Mouse (Mus musculus): ENCODE data around the gene Zhx3. TPM values are rescaled to one million over a fixed set of nuclear protein-coding genes. Genes with fewer than 3 reads are reported as not detected.

Gene Zhx3
- polyA plus RNA-seq, 1 experiment from 2014 or later: 8.1 TPM

- Histone ChIP-seq H3K36me3 (replicated peaks; ENCODE audit: control insufficient read depth, insufficient read depth, low read depth, low read length) (no peaks in the 10 kb centered on the region), H3K27ac (replicated peaks; ENCODE audit: low read depth, low read length) (no peak overlapping the region), H3K4me2 (ENCODE audit: low read depth, low read length) (no peak overlapping the region), H3K9me3 (replicated peaks; ENCODE audit: control insufficient read depth, low read length) (no peaks in the 10 kb centered on the region), H3K9ac (replicated peaks; ENCODE audit: low read length) (no peak overlapping the region), H3K4me3 (ENCODE audit: low read depth, low read length) (no peak overlapping the region), H3K4me1 (ENCODE audit: control insufficient read depth, insufficient read depth, low read length) (no peaks in the 10 kb centered on the region), H3K27me3 (ENCODE audit: control insufficient read depth, insufficient read depth, low read length) (no peaks in the 10 kb centered on the region)
- WGBS: 93% methylated on average over 1 of the region's 1 CpGs
- ATAC-seq (replicated peaks; ENCODE audit: insufficient number of reproducible peaks, low FRiP score, low TSS enrichment, low read depth): no peak
- DNase-seq (ENCODE audit: low spot score): no peak
Measured at GRCm38 (mm10) chr2:160810802-160811201, 62.0 kb downstream of the Zhx3 start.

GRCm38 (mm10) chr2:160810376-160810775 lies 62.4 kb downstream of the Zhx3 start:
- Histone ChIP-seq H3K27ac (replicated peaks; ENCODE audit: low read depth, low read length) (no peak overlapping the region), H3K4me2 (ENCODE audit: low read depth, low read length) (no peak overlapping the region), H3K4me3 (ENCODE audit: low read depth, low read length) (no peak overlapping the region), H3K4me1 (ENCODE audit: control insufficient read depth, insufficient read depth, low read length) (no peaks in the 10 kb centered on the region), H3K9ac (replicated peaks; ENCODE audit: low read length) (no peak overlapping the region), H3K36me3 (replicated peaks; ENCODE audit: control insufficient read depth, insufficient read depth, low read depth, low read length) (no peaks in the 10 kb centered on the region), H3K27me3 (ENCODE audit: control insufficient read depth, insufficient read depth, low read length) (no peaks in the 10 kb centered on the region), H3K9me3 (replicated peaks; ENCODE audit: control insufficient read depth, low read length) (no peaks in the 10 kb centered on the region)
- DNase-seq (ENCODE audit: low spot score) (no peak), ATAC-seq (replicated peaks; ENCODE audit: insufficient number of reproducible peaks, low FRiP score, low TSS enrichment, low read depth) (no peak)

- H3K36me3 ChIP-seq (replicated peaks; ENCODE audit: control insufficient read depth, insufficient read depth, low read depth, low read length): no peaks in the 10 kb centered on the region
- H3K4me2 ChIP-seq (ENCODE audit: low read depth, low read length): no peak overlapping the region
- no peak for DNase-seq (ENCODE audit: low spot score)
- no peaks in the 10 kb centered on the region for H3K4me1 ChIP-seq (ENCODE audit: control insufficient read depth, insufficient read depth, low read length)
- H3K9ac ChIP-seq (replicated peaks; ENCODE audit: low read length): no peak overlapping the region
- H3K4me3 ChIP-seq (ENCODE audit: low read depth, low read length): no peak overlapping the region
- H3K9me3 ChIP-seq (replicated peaks; ENCODE audit: control insufficient read depth, low read length): no peaks in the 10 kb centered on the region
- no peaks in the 10 kb centered on the region for H3K27me3 ChIP-seq (ENCODE audit: control insufficient read depth, insufficient read depth, low read length)
- no peak overlapping the region for H3K27ac ChIP-seq (replicated peaks; ENCODE audit: low read depth, low read length)
- 72% methylated on average over 3 of the region's 3 CpGs for WGBS
- ATAC-seq (replicated peaks; ENCODE audit: insufficient number of reproducible peaks, low FRiP score, low TSS enrichment, low read depth): no peak
Measured at GRCm38 (mm10) chr2:160806091-160806521, 66.7 kb downstream of the Zhx3 start.

- no peaks in the 10 kb centered on the region for H3K4me1 ChIP-seq (ENCODE audit: control insufficient read depth, insufficient read depth, low read length)
- H3K4me2 ChIP-seq (ENCODE audit: low read depth, low read length): no peak overlapping the region
- H3K9me3 ChIP-seq (replicated peaks; ENCODE audit: control insufficient read depth, low read length): no peaks in the 10 kb centered on the region
- no peak for DNase-seq (ENCODE audit: low spot score)
- H3K27ac ChIP-seq (replicated peaks; ENCODE audit: low read depth, low read length): no peak overlapping the region
- H3K9ac ChIP-seq (replicated peaks; ENCODE audit: low read length): no peak overlapping the region
- no peaks in the 10 kb centered on the region for H3K36me3 ChIP-seq (replicated peaks; ENCODE audit: control insufficient read depth, insufficient read depth, low read depth, low read length)
- WGBS: 67% methylated on average over 4 of the region's 4 CpGs
- no peaks in the 10 kb centered on the region for H3K27me3 ChIP-seq (ENCODE audit: control insufficient read depth, insufficient read depth, low read length)
- no peak overlapping the region for H3K4me3 ChIP-seq (ENCODE audit: low read depth, low read length)
- ATAC-seq (replicated peaks; ENCODE audit: insufficient number of reproducible peaks, low FRiP score, low TSS enrichment, low read depth): no peak
Measured at GRCm38 (mm10) chr2:160804794-160805527, 67.8 kb downstream of the Zhx3 start.

- no peaks in the 10 kb centered on the region for H3K36me3 ChIP-seq (replicated peaks; ENCODE audit: control insufficient read depth, insufficient read depth, low read depth, low read length)
Measured at GRCm38 (mm10) chr2:160802326-160802725, 70.5 kb downstream of the Zhx3 start.

GRCm38 (mm10) chr2:160800967-160801366 lies 71.8 kb downstream of the Zhx3 start:
- 87% methylated on average over 1 of the region's 1 CpGs for WGBS
- Histone ChIP-seq H3K27ac (replicated peaks; ENCODE audit: low read depth, low read length) (no peak overlapping the region), H3K36me3 (replicated peaks; ENCODE audit: control insufficient read depth, insufficient read depth, low read depth, low read length) (no peaks in the 10 kb centered on the region), H3K9ac (replicated peaks; ENCODE audit: low read length) (no peak overlapping the region), H3K4me1 (ENCODE audit: control insufficient read depth, insufficient read depth, low read length) (no peaks in the 10 kb centered on the region), H3K27me3 (ENCODE audit: control insufficient read depth, insufficient read depth, low read length) (no peaks in the 10 kb centered on the region), H3K9me3 (replicated peaks; ENCODE audit: control insufficient read depth, low read length) (no peaks in the 10 kb centered on the region), H3K4me3 (ENCODE audit: low read depth, low read length) (no peak overlapping the region), H3K4me2 (ENCODE audit: low read depth, low read length) (no peak overlapping the region)
- DNase-seq (ENCODE audit: low spot score) (no peak), ATAC-seq (replicated peaks; ENCODE audit: insufficient number of reproducible peaks, low FRiP score, low TSS enrichment, low read depth) (no peak)

More at GRCm38 (mm10) chr2:160802326-160802725, 70.5 kb downstream of the Zhx3 start:
- H3K4me3 ChIP-seq (ENCODE audit: low read depth, low read length): no peak overlapping the region
- no peaks in the 10 kb centered on the region for H3K27me3 ChIP-seq (ENCODE audit: control insufficient read depth, insufficient read depth, low read length)
- no peak overlapping the region for H3K4me2 ChIP-seq (ENCODE audit: low read depth, low read length)
- H3K9me3 ChIP-seq (replicated peaks; ENCODE audit: control insufficient read depth, low read length): no peaks in the 10 kb centered on the region
- H3K4me1 ChIP-seq (ENCODE audit: control insufficient read depth, insufficient read depth, low read length): no peaks in the 10 kb centered on the region
- WGBS: 85% methylated on average over 3 of the region's 3 CpGs
- no peak overlapping the region for H3K27ac ChIP-seq (replicated peaks; ENCODE audit: low read depth, low read length)
- ATAC-seq (replicated peaks; ENCODE audit: insufficient number of reproducible peaks, low FRiP score, low TSS enrichment, low read depth) (no peak), DNase-seq (ENCODE audit: low spot score) (no peak)
- H3K9ac ChIP-seq (replicated peaks; ENCODE audit: low read length): no peak overlapping the region

GRCm38 (mm10) chr2:160798206-160798605 lies 74.6 kb downstream of the Zhx3 start:
- DNase-seq (ENCODE audit: low spot score) (no peak), ATAC-seq (replicated peaks; ENCODE audit: insufficient number of reproducible peaks, low FRiP score, low TSS enrichment, low read depth) (no peak)
- Histone ChIP-seq H3K4me3 (ENCODE audit: low read depth, low read length) (no peak overlapping the region), H3K4me2 (ENCODE audit: low read depth, low read length) (no peak overlapping the region), H3K27me3 (ENCODE audit: control insufficient read depth, insufficient read depth, low read length) (no peaks in the 10 kb centered on the region), H3K4me1 (ENCODE audit: control insufficient read depth, insufficient read depth, low read length) (no peaks in the 10 kb centered on the region), H3K9ac (replicated peaks; ENCODE audit: low read length) (no peak overlapping the region), H3K27ac (replicated peaks; ENCODE audit: low read depth, low read length) (no peak overlapping the region), H3K36me3 (replicated peaks; ENCODE audit: control insufficient read depth, insufficient read depth, low read depth, low read length) (no peaks in the 10 kb centered on the region), H3K9me3 (replicated peaks; ENCODE audit: control insufficient read depth, low read length) (no peaks in the 10 kb centered on the region)
- WGBS: 79% methylated on average over 1 of the region's 1 CpGs

- Histone ChIP-seq H3K9me3 (replicated peaks; ENCODE audit: control insufficient read depth, low read length) (no peaks in the 10 kb centered on the region), H3K4me2 (ENCODE audit: low read depth, low read length) (no peak overlapping the region), H3K36me3 (replicated peaks; ENCODE audit: control insufficient read depth, insufficient read depth, low read depth, low read length) (no peaks in the 10 kb centered on the region), H3K9ac (replicated peaks; ENCODE audit: low read length) (no peak overlapping the region), H3K4me1 (ENCODE audit: control insufficient read depth, insufficient read depth, low read length) (no peaks in the 10 kb centered on the region), H3K27ac (replicated peaks; ENCODE audit: low read depth, low read length) (no peak overlapping the region), H3K27me3 (ENCODE audit: control insufficient read depth, insufficient read depth, low read length) (no peaks in the 10 kb centered on the region), H3K4me3 (ENCODE audit: low read depth, low read length) (no peak overlapping the region)
- WGBS: 66% methylated on average over 2 of the region's 2 CpGs
- ATAC-seq (replicated peaks; ENCODE audit: insufficient number of reproducible peaks, low FRiP score, low TSS enrichment, low read depth) (no peak), DNase-seq (ENCODE audit: low spot score) (no peak)
Measured at GRCm38 (mm10) chr2:160796973-160797372, 75.8 kb downstream of the Zhx3 start.

Data from embryonic facial prominence, embryonic 11.5 days (tissue).